Mouse (Mus musculus) liver, embryonic 11.5 days (tissue): ENCODE results near the gene Zbtb17. TPM values are rescaled to one million over a fixed set of nuclear protein-coding genes. Genes with fewer than 3 reads are reported as not detected.

Experiments
- ATAC-seq: fragments of 200-750 bp; cut with Nextera tagmentation; replicated peaks from 2 replicates; pipeline ENCODE4 v1.8.0; 2017; ENCODE audit warnings: moderate number of reproducible peaks, mild to moderate bottlenecking, moderate TSS enrichment, moderate library complexity; ENCODE audit not compliant: low FRiP score
- DNase-seq: peaks from one replicate; pipeline ENCODE4 v3.0.0-alpha.2; 2017; ENCODE audit warnings: low spot score
- H3K27ac ChIP-seq: fragments of 300-500 bp; sonication (generic); 2 replicates; pipeline ENCODE4 v1.5.1; 2014; ENCODE audit warnings: mild to moderate bottlenecking, low read depth, low read length, control low read depth
- H3K27me3 ChIP-seq: fragments of 300-500 bp; sonication (generic); replicated peaks from 2 replicates; pipeline ENCODE4 v1.6.1; 2014; ENCODE audit warnings: low read length, mixed read lengths; ENCODE audit not compliant: control insufficient read depth, insufficient read depth
- H3K36me3 ChIP-seq: fragments of 300-500 bp; sonication (generic); 2 replicates; pipeline ENCODE4 v1.6.1; 2014; ENCODE audit warnings: mild to moderate bottlenecking, low read length, moderate library complexity, mixed read lengths; ENCODE audit not compliant: control insufficient read depth, insufficient read depth
- H3K4me1 ChIP-seq: fragments of 300-500 bp; sonication (generic); replicated peaks from 2 replicates; pipeline ENCODE4 v1.6.1; 2014; ENCODE audit warnings: low read length, mixed read lengths; ENCODE audit not compliant: control insufficient read depth, insufficient read depth
- H3K4me2 ChIP-seq: fragments of 300-500 bp; sonication (generic); 2 replicates; pipeline ENCODE4 v1.6.1; 2014; ENCODE audit warnings: mild to moderate bottlenecking, control low read depth, moderate library complexity
- H3K4me3 ChIP-seq: fragments of 300-500 bp; sonication (generic); 2 replicates; pipeline ENCODE4 v1.5.1; 2014; ENCODE audit warnings: low read depth, low read length, control low read depth
- H3K9ac ChIP-seq: fragments of 300-500 bp; sonication (generic); 2 replicates; pipeline ENCODE4 v1.6.1; 2014; ENCODE audit warnings: low read depth, low read length, control low read depth
- H3K9me3 ChIP-seq: fragments of 300-500 bp; sonication (generic); 2 replicates; pipeline ENCODE4 v1.6.1; 2016; ENCODE audit warnings: low read length, inconsistent platforms, mixed read lengths; ENCODE audit not compliant: control insufficient read depth
- WGBS: fragments of 180-500 bp; shearing (Covaris S2); extraction: QIAGEN DNeasy Blood & Tissue Kit; methylation state at CpG from one replicate; pipeline ENCODE4 v1.1.7; 2014; 5-methylcytosine and 5-hydroxymethylcytosine counted together
- polyA plus RNA-seq: library from polyadenylated mRNA; unstranded; fragments of >200 nt; fragmentation: Nextera tagmentation; extraction: Ambion mirVana; gene quantifications from 2 replicates; pipeline ENCODE4 v1.2.1, GENCODE M21; 2014

Gene Zbtb17
- polyA plus RNA-seq: 24.3 and 26.4 TPM in 2 replicates

DNA sequence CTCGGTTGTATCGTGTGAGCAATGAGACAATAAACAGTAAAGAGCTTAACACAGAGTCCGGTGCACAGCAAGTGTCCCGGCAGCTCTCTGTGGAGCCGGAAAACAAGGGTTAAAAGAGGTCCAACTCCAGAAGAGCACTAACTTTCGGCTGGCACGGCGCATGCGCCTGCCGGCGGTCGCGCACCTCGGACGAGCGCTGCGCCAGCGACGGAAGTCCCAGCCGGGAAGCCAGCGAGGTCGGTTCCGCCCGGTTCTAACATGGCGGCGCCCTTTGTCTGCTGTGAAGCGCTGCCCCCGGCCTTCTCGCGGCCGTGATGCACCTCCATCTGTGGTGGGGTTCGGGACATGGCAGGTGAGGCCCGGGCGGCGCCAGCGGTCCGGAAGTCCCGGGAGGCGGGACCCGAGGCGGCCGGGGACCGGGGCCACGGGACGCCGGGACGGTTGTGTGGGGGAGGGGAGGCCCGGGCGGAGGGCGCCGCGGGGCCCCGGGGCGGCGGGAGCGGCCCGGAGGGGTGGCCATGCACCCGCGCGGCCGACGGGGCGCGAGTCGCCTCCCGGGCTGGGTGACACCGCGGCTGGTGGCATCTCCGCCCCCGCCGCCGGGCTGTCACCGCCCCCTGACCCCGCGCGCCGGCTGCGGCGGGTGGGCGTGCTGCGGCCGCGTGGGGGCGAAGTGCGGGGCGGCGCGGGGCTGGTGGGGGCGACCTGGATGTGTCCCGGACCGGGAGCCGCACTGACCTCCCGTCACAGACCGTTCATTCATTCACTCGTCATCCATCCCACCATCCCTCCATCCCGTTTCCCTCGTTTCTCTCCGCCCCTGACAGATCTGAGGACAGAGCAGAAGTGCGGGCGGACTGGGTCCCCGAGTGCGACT, at the start of gene Zbtb17:
Gene Zbtb17 (plus strand): TSS at position 204 of the 877 bp plus-strand sequence.
- Histone ChIP-seq H3K27me3 (no peaks in the 10 kb centered on the region), H3K27ac (peak within 1 kb of the TSS; percentile 54), H3K9ac (peak within 1 kb of the TSS; percentile 88), H3K36me3 (peaks cover 7% of the 10 kb centered on the region), H3K4me2 (peak within 1 kb of the TSS; percentile 87), H3K4me1 (peaks cover 15% of the 10 kb centered on the region), H3K9me3 (no peaks in the 10 kb centered on the region), H3K4me3 (peak within 1 kb of the TSS; percentile 93)
- under 1% methylated on average over 62 of the region's 102 CpGs for WGBS
- ATAC-seq (peak; percentile 88), DNase-seq (peak; percentile 90)

DNA sequence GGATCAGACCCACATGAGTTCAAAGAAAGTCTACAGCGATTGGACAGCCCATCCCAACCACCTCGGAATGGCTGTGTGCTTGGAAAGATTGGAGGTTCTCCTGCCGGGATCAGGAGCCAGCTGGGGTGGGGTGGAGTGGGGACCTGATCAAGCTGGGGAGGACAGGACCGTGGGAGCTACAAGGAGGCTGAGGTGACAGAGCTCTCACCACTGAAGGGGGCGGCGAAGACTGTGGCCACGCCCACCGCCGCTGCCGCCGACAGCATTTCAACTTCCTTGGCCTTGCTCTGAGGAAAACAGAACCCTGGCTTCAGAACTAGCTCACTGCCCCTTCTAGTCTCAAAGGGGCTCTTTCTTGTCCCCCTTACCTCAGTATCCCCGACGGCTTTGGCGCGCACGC, 49.7 kb upstream of the Zbtb17 start:
- Histone ChIP-seq H3K36me3 (no peaks in the 10 kb centered on the region), H3K4me1 (no peaks in the 10 kb centered on the region), H3K4me2 (peak overlapping the region; percentile 34), H3K9ac (no peak overlapping the region), H3K27me3 (peaks cover 15% of the 10 kb centered on the region), H3K27ac (no peak overlapping the region), H3K4me3 (no peak overlapping the region), H3K9me3 (no peaks in the 10 kb centered on the region)
- DNase-seq (no peak), ATAC-seq (no peak)
- WGBS: 21% methylated on average over 12 of the region's 16 CpGs

DNA sequence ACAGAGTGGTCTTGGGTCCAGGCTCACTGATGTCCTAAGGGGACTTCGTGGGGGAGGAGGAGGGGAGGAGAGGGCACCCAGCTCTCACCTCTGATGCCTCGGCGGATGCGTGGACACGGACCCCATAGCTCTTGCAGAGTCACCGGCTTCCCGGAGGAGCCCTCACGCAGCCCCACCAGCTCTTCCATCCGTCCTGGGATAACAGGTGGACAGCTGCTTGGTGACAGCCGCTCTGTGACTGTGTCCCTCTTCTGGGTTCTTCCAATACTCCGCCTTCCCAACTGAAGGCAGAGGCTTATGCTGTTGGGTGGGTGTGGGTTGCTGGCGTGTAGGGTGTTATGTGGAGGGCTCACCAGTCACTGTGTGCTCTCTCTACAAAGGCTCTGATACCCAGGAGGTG, 46.6 kb upstream of the Zbtb17 start:
- Histone ChIP-seq H3K4me2 (no peak overlapping the region), H3K36me3 (no peaks in the 10 kb centered on the region), H3K4me3 (no peak overlapping the region), H3K27me3 (peaks cover 12% of the 10 kb centered on the region), H3K27ac (no peak overlapping the region), H3K4me1 (no peaks in the 10 kb centered on the region), H3K9me3 (no peaks in the 10 kb centered on the region), H3K9ac (no peak overlapping the region)
- no peak for DNase-seq
- WGBS: 60% methylated on average over 12 of the region's 12 CpGs
- no peak for ATAC-seq

DNA sequence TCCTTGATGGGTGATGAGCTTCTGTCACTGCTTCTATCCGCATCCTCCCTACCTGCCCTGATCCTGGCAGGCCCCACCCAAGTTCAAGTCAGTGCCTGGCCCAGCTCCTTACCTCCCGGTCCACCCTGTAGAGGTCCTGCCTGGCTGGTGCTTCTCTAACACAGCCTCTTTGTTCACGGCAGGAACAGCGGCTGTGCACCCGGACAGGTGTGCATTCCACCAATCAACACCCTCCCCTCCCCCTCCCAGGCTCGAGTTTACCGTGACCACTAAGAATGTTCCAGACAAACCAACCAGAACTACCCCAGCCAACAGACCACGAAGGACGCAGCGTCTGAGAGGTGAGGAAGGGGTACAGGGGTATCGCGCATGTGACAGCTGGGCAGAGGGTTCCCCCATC, 45.9 kb upstream of the Zbtb17 start, which contains the start of gene Clcnka:
Gene Clcnka (minus strand): TSS at position 180 of the 400 bp plus-strand sequence.
- H3K9me3 ChIP-seq: no peaks in the 10 kb centered on the region
- no peak within 1 kb of the TSS for H3K4me2 ChIP-seq
- DNase-seq (no peak), ATAC-seq (no peak)
- H3K36me3 ChIP-seq: no peaks in the 10 kb centered on the region
- H3K9ac ChIP-seq: no peak within 1 kb of the TSS
- H3K4me3 ChIP-seq: no peak within 1 kb of the TSS
- 58% methylated on average over 12 of the region's 12 CpGs for WGBS
- H3K27ac ChIP-seq: no peak within 1 kb of the TSS
- peaks cover 12% of the 10 kb centered on the region for H3K27me3 ChIP-seq
- no peaks in the 10 kb centered on the region for H3K4me1 ChIP-seq

DNA sequence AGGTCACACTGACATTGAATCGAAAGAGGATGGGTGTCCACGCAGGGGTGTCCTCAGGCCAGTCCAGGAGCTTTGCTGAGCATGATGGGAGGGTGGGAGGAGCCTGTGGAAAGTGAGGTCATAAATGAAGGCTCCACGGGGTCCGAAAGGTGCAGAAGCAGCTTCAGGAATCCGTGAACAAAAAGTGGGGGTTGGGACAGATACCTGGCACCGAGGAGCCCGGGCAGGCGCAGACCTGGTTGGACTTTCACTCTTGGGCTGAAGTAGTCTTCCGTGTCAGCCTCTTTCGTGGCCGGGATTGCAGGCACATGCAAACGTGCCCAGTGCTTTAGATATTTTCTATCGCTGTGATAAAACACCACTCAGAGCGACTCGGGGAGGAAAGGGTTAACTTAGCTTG, 44.3 kb upstream of the Zbtb17 start:
- H3K4me3 ChIP-seq: no peak overlapping the region
- H3K27me3 ChIP-seq: peaks cover 15% of the 10 kb centered on the region
- no peaks in the 10 kb centered on the region for H3K4me1 ChIP-seq
- no peak overlapping the region for H3K9ac ChIP-seq
- no peaks in the 10 kb centered on the region for H3K9me3 ChIP-seq
- H3K36me3 ChIP-seq: no peaks in the 10 kb centered on the region
- DNase-seq (no peak), ATAC-seq (no peak)
- no peak overlapping the region for H3K4me2 ChIP-seq
- H3K27ac ChIP-seq: no peak overlapping the region
- WGBS: 77% methylated on average over 15 of the region's 15 CpGs

DNA sequence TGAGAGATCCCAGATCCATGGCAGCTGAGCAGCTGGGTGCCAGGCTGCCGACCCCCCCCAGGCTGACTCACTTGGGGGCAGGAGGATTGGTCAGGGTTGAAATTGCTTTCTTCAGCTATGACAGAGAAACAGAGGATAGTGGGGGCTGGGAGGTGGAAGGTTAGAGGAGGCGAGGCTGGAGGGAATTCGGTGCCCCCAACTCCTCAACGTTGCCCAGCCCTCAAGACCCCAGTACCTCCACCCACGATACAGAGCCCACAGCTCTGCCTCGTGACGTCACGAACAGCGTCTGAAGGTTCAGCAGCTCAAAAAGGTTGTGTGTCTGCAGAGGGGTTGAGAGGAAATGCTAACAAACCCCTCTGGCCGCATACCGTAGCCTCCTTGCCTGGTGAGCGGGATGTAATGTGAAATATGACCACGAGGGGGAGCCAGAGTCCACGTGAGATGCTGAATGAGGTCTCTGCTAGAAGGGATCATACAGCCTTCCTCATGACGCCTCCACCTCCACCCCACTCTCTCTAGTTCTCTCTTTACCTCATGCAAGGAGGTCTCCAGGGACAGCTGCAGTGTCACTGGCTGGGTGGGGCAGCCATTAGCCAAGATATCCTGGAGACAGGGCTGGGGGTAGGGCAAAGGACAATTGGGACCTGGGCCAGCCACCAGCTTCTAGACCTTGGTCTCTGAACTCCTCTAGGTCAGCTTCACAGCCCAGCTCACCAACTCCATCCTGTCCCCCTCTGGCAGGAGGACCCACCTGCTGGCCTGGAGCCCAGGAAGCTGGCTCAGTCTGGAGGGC, 39.7 kb upstream of the Zbtb17 start:
- no peak overlapping the region for H3K4me3 ChIP-seq
- peak; percentile 79 for DNase-seq
- no peaks in the 10 kb centered on the region; the same call in 1 of the 2 replicates for H3K4me1 ChIP-seq
- H3K27ac ChIP-seq: no peak overlapping the region
- 11% methylated on average over 15 of the region's 15 CpGs for WGBS
- H3K4me2 ChIP-seq: peak overlapping the region; percentile 34
- no peaks in the 10 kb centered on the region for H3K9me3 ChIP-seq
- peak; percentile 45; the same call in 1 of the 2 replicates for ATAC-seq
- no peak overlapping the region for H3K9ac ChIP-seq
- peaks cover 24% of the 10 kb centered on the region for H3K27me3 ChIP-seq
- H3K36me3 ChIP-seq: no peaks in the 10 kb centered on the region

- Histone ChIP-seq H3K27me3 (peaks cover 24% of the 10 kb centered on the region), H3K4me3 (no peak overlapping the region), H3K4me1 (no peaks in the 10 kb centered on the region; the same call in 1 of the 2 replicates), H3K9me3 (no peaks in the 10 kb centered on the region), H3K9ac (no peak overlapping the region), H3K27ac (no peak overlapping the region), H3K36me3 (no peaks in the 10 kb centered on the region), H3K4me2 (no peak overlapping the region)
- ATAC-seq: no peak
- DNase-seq: no peak
- 86% methylated on average over 3 of the region's 3 CpGs for WGBS
Observed at GRCm38 (mm10) chr4:141405314-141405622, 39.2 kb upstream of the Zbtb17 start.

GRCm38 (mm10) chr4:141406516-141407299, 37.7 kb upstream of the Zbtb17 start:
- Histone ChIP-seq H3K4me3 (no peak overlapping the region), H3K4me2 (no peak overlapping the region), H3K4me1 (no peaks in the 10 kb centered on the region; the same call in 1 of the 2 replicates), H3K27me3 (peaks cover 27% of the 10 kb centered on the region), H3K9ac (no peak overlapping the region), H3K27ac (no peak overlapping the region), H3K36me3 (no peaks in the 10 kb centered on the region), H3K9me3 (no peaks in the 10 kb centered on the region)
- WGBS: 40% methylated on average over 14 of the region's 14 CpGs
- ATAC-seq (no peak), DNase-seq (no peak)
